Mouse (Mus musculus) erythroblast, embryonic 14.5 days (primary cell): ENCODE results near the gene Prl8a9. TPM values are rescaled to one million over a fixed set of nuclear protein-coding genes. Genes with fewer than 3 reads are reported as not detected.

Source experiments
- H3K27me3 ChIP-seq: 2 replicates; pipeline ENCODE4 v1.6.1; 2012; ENCODE audit warnings: inconsistent platforms; ENCODE audit not compliant: control insufficient read depth
- H3K36me3 ChIP-seq: 2 replicates; pipeline ENCODE4 v1.6.1; 2012; ENCODE audit warnings: mild to moderate bottlenecking, inconsistent platforms; ENCODE audit not compliant: control insufficient read depth
- H3K4me1 ChIP-seq: 2 replicates; pipeline ENCODE4 v1.6.1; 2012; ENCODE audit warnings: inconsistent platforms; ENCODE audit not compliant: control insufficient read depth
- H3K4me3 ChIP-seq: replicated peaks from 2 replicates; pipeline ENCODE3; 2012; ENCODE audit warnings: moderate library complexity, mild to moderate bottlenecking, inconsistent platforms
- H3K9me3 ChIP-seq: 2 replicates; pipeline ENCODE4 v1.6.1; 2012; ENCODE audit warnings: low read length, inconsistent platforms, mixed read lengths; ENCODE audit not compliant: control insufficient read depth
- GATA1 ChIP-seq: IDR thresholded peaks from 2 replicates; pipeline ENCODE4 v1.6.1; 2012; ENCODE audit warnings: low read length, inconsistent platforms, mixed read lengths
- TAL1 ChIP-seq: IDR thresholded peaks from 3 replicates; pipeline ENCODE4 v1.6.1; 2012; ENCODE audit warnings: low read length, inconsistent platforms, mixed read lengths
- polyA plus RNA-seq: library from polyadenylated mRNA; stranded (reverse); fragments of >175 nt; gene quantifications from 2 replicates; pipeline ENCODE4 v1.2.3, GENCODE M21; 2012

Gene Prl8a9
- not detected in 2 replicates for polyA plus RNA-seq

DNA sequence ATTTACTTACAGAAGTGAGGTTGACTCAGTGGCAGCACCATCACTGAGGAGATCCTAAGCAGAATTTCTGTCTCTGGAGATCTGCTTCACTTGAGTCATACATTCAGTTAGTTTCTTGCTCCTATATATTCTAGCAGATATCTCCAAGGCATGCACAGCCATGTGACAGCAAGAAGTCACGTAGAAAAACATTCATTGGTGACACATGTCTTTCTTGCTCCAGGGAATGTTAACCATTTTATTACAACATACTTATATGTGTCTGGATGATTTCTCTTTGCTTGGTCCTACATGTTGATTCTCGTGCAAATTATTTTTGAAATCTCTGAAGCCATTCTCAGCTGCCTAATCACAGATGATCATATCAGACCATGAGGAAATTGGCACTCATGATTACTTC, at the start of gene Prl8a9:
Gene Prl8a9, minus strand, starts transcription at position 101 of the 400 bp plus-strand sequence.
- Histone ChIP-seq H3K4me3 (no peak within 1 kb of the TSS), H3K36me3 (no peaks in the 10 kb centered on the region), H3K9me3 (no peaks in the 10 kb centered on the region; the same call in 1 of the 2 replicates), H3K4me1 (no peaks in the 10 kb centered on the region), H3K27me3 (no peaks in the 10 kb centered on the region)
- TF ChIP-seq GATA1 (no peak), TAL1 (no peak)

- no peak within 1 kb of the TSS for H3K4me3 ChIP-seq
- H3K4me1 ChIP-seq = no peaks in the 10 kb centered on the region
- TF ChIP-seq TAL1 (no peak), GATA1 (no peak)
- no peaks in the 10 kb centered on the region for H3K9me3 ChIP-seq
- H3K27me3 ChIP-seq = no peaks in the 10 kb centered on the region
- no peaks in the 10 kb centered on the region for H3K36me3 ChIP-seq
Measured at GRCm38 (mm10) chr13:27610482-27610881, 46.1 kb upstream of the Prl8a9 start, which contains the start of gene Prl7b1. TSS of gene Prl7b1 (minus strand) at chr13:27610582.

GRCm38 (mm10) chr13:27582071-27582470, 17.7 kb upstream of the Prl8a9 start, which contains the start of gene Prl8a1:
TSS of gene Prl8a1 (minus strand) at chr13:27582171.
- no peaks in the 10 kb centered on the region for H3K4me1 ChIP-seq
- H3K36me3 ChIP-seq = no peaks in the 10 kb centered on the region
- H3K27me3 ChIP-seq = no peaks in the 10 kb centered on the region
- no peaks in the 10 kb centered on the region for H3K9me3 ChIP-seq
- no peak within 1 kb of the TSS for H3K4me3 ChIP-seq
- TF ChIP-seq GATA1 = no peak

DNA sequence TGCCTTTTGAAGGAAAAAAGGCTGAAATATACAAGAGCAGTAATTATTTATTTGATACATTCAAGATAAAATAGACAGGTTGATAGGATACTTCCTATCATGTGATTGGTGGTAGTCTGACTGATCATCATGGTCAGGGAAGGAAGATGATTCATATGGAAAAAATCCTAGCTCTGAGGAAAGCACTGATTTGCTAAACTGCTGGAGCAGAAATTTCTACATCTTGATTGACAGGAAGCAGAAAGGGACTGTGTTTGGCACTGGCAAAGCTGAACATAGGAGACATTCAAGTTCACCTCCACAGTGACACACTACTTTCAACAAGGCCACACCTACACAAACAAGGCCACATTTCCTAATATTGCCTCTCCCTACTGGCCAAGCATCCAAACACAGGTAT, 11.1 kb downstream of the Prl8a9 start:
- Histone ChIP-seq H3K36me3 (no peaks in the 10 kb centered on the region), H3K9me3 (no peaks in the 10 kb centered on the region), H3K4me1 (no peaks in the 10 kb centered on the region), H3K27me3 (no peaks in the 10 kb centered on the region), H3K4me3 (no peak overlapping the region)
- no peak for TF ChIP-seq TAL1
- TF ChIP-seq GATA1 = no peak

DNA sequence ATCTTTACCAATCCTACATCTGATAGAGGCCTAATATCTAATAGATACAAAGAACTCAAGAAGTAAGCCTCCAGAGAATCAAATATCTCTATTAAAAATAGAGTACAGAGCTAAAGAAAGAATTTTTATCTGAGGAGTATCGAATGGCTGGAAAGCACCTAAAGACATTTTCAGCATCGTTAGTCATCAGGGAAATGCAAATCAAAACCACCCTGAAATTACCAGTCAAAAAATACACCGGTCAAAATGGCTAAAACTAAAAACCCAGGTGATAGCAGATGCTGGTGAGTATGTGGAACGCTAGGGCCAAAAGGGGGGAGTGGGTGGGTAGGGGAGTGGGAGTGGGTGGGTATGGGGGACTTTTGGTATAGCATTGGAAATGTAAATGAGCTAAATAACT, 41.2 kb downstream of the Prl8a9 start:
- H3K4me1 ChIP-seq = no peaks in the 10 kb centered on the region
- no peaks in the 10 kb centered on the region for H3K36me3 ChIP-seq
- no peaks in the 10 kb centered on the region for H3K27me3 ChIP-seq
- no peaks in the 10 kb centered on the region for H3K9me3 ChIP-seq
- H3K4me3 ChIP-seq = no peak overlapping the region
- no peak for TF ChIP-seq GATA1
- no peak for TF ChIP-seq TAL1

DNA sequence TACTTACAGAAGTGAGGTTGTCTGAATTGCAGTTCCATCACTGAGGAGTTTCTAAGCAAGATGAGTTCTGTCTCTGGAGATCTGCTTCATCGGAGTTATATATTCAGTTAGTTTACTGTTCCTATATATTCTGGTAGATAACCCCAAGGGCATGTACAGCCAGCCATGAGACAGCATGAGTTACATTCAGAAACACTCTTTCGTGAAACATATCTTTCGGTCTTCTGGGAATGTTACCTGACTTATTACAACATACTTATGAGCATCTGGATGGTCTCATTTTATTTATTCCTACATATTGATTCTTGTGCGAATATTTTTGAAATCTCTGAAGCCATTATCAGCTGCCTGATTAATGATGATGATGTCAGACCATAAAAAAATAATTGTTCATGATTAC, 51.3 kb downstream of the Prl8a9 start, which contains the start of gene Prl8a8:
Gene Prl8a8, minus strand, starts transcription at position 101 of the 400 bp plus-strand sequence.
- no peak for TF ChIP-seq TAL1
- no peak for TF ChIP-seq GATA1
- H3K4me3 ChIP-seq = no peak within 1 kb of the TSS
- no peaks in the 10 kb centered on the region for H3K9me3 ChIP-seq
- H3K27me3 ChIP-seq = no peaks in the 10 kb centered on the region
- no peaks in the 10 kb centered on the region for H3K4me1 ChIP-seq
- no peaks in the 10 kb centered on the region for H3K36me3 ChIP-seq

Other genes starting within 250 kb of the Prl8a9 start
- not detected in 2 replicates for gene Prl8a2, start 218.9 kb downstream of the Prl8a9 start, polyA plus RNA-seq
- gene Prl2b1, start 173.8 kb downstream of the Prl8a9 start, polyA plus RNA-seq = not detected in 2 replicates
- gene Prl8a6, start 125.9 kb downstream of the Prl8a9 start, polyA plus RNA-seq = not detected in 2 replicates
- gene Prl8a8, start 51.4 kb downstream of the Prl8a9 start, polyA plus RNA-seq = not detected in 2 replicates
- not detected in 2 replicates for gene Prl8a1, start 17.6 kb upstream of the Prl8a9 start, polyA plus RNA-seq
- not detected in 2 replicates for gene Prl7b1, start 46.0 kb upstream of the Prl8a9 start, polyA plus RNA-seq
- not detected in 2 replicates for gene Prl7a1, start 77.9 kb upstream of the Prl8a9 start, polyA plus RNA-seq
- gene Prl7a2, start 103.4 kb upstream of the Prl8a9 start, polyA plus RNA-seq = not detected in 2 replicates
- gene Prl7d1, start 152.1 kb upstream of the Prl8a9 start, polyA plus RNA-seq = not detected in 2 replicates
- gene Prl7c1, start 216.2 kb upstream of the Prl8a9 start, polyA plus RNA-seq = not detected in 2 replicates
- not detected in 2 replicates for gene Prl2a1, start 237.0 kb upstream of the Prl8a9 start, polyA plus RNA-seq